Mouse (Mus musculus) urinary bladder, adult 2 months (tissue): ENCODE data around the gene Cbx7. TPM values are rescaled to one million over a fixed set of nuclear protein-coding genes. Genes with fewer than 3 reads are reported as not detected.
"Not testable (repeated sequence)": the region's sequence is repeated elsewhere in the genome, so short reads cannot be mapped to it uniquely, and the experiment has no call there.

ENCODE experiments used
- DNase-seq: peaks from one replicate; pipeline ENCODE4 v3.0.0; 2022; ENCODE audit warnings: low spot score
- polyA plus RNA-seq: library from polyadenylated mRNA; depleted of rRNA; stranded (reverse); fragments of >200 nt; gene quantifications from 2 replicates; pipeline ENCODE4 v1.2.3, GENCODE M21; 2012

Gene Cbx7
- polyA plus RNA-seq, 1 experiment: 57.3 TPM

DNA sequence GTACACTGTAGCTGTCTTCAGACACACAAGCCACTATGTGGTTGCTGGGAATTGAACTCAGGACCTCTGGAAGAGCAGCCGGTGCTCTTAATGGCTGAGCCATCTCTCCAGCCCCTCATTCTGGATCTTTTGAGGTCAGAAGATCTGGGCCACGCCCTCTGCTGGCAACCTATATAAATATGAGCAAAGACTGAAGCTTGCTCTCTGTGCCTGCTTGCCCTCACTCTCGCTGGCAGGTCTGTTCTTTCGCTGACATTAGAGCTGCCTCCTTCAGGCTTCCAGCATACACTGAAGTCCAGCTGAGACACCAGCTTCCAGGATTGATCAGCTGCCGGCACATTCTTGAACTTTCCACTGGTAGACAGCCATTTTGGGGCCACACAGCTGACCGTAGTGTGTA, 23.2 kb downstream of the Cbx7 start:
- no peak for DNase-seq

DNA sequence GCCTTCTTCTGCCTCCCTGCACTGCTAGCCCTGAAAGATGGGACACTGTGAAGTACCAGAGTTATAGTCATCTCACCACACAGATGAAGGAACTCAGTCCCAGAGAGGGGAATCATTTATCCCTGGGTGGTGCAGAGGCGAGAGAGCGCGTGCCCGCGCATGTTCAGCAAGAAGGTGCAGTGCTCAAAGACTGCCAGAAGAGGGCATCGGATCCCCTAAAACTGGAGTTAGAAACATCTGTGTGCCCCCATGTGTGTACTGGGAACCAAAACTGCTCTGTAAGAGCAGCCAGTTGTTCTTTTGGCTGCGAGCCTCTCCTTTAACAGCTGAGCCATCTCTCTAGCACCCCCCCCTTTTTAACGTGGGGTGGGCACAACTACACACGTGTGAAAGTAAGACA, 24.1 kb downstream of the Cbx7 start:
- no peak for DNase-seq

DNA sequence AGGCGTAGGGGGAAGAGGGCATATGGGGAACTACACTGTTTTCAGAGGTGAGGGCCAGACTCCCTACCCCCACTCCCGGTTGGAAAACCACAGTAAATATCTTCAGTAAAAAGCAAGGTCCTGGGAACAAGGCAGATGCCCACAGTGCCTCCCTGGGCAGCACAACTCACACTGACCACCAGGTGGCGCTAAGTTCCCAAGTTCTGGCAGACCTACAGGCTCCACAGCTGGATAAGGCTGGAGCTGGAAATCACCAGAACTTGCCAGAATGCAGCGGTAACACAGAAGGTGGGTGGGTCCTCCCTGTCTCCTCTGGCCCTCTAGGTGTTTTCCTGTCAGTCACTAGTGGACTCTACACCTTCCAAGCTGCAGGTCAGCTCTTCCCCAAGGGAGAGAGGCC, 24.9 kb downstream of the Cbx7 start:
- peak; percentile 73 for DNase-seq

DNA sequence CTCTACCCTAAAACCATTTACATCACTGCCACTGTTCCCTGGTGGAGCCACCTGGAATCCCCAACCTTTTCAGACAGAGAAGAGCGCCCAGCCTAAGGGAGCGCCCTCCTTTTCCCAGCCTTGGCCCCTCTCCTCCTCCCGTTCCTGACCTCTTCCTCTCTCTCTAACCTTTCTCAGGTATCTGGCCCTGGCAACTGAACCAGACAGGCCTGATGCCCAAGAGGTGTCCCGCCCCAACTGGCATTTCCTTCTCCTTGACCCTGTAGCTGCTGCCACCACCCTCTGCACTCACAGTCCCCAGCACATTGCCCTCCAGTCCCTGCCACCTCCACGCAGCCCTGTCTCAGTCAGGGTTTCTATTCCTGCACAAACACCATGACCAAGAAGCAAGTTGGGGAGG, 26.0 kb downstream of the Cbx7 start:
- no peak for DNase-seq

DNA sequence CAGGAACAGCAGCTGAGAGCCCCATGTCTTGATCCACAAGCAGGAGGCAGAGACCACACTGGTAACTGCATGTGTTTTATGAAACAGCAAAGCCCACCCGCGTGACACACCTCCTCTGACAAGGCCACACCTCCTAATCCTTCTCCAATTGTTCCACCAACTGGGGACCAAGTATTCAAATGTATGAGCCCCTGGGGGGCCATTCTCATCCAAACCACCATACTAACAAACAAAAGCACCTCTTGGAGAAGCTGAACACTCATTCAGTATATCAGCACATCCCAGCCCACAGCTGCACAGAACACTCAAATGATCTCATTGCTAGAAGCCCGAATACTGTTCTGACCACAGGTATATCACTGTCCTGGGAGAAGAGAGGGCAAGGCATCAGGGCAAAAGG, 27.3 kb downstream of the Cbx7 start:
- no peak for DNase-seq

DNA sequence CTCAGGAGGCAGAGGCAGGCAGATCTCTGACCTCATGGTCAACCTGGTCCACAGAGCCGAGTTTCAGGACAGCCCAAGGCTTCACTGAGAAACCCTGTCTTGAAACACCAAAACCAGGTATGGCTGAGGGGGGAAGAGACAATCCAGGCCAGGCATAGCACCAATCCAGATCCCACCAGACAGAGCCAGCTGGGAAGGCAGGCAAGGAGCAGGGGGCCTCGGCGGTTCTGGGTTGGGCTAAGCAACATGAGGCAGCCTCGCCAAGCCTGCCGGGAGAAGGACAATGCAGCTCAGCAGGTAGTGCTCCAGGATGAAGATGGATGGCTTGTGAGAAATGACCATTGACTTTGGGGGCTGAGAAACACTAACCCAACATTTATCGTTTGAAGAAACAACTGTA, 28.4 kb downstream of the Cbx7 start:
- DNase-seq: no peak

DNA sequence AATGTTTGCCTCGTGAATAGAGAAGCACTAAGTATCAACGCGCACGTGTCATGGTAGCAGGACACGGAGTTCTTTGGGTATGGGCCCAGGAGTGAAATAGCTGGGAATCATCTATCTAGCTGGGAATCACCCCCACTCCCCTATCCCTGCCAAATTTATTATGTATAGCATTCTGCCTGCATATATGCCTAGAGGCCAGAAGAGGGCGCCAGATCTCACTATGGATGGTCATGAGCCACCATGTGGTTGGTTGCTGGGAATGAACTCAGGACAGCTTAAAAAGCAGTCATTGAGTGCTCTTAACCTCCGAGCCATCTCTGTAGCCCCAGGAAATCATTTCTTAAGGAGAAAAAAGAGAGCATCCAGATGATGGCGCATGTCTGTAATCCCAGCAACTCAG, 30.0 kb downstream of the Cbx7 start:
- DNase-seq: no peak

DNA sequence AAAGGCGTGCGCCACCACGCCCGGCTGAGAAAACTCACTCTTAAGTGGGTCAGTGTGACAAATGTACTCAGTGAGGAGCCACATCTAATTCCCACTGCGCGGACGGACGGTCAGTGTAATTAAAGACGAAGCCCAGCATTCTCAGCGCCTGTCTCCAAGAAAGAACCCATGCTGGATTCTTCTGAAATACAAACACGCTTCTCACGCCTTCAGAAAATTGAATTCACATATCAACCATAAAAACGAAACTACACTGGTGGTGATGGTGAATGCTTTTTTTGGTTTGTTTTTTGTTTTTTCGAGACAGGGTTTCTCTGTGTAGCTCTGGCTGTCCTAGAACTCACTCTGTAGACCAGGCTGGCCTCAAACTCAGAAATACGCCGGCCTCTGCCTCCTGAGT, 31.0 kb downstream of the Cbx7 start:
- DNase-seq: no peak

DNA sequence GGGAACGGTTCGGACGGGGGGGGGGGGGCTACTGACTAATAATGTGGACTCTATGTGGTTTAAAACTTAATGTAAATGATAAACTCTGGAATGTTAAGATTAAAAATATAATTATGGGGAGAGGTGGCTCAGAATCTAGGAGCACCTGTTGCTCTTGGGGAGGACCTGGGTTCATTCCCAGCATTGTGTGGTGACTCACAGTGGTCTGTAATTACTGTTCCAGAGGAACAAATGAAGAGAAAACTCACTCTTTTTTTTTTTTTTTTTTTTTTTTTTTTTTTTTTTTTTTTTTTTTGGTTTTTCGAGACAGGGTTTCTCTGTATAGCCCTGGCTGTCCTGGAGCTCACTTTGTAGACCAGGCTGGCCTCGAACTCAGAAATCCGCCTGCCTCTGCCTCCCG, 31.4 kb downstream of the Cbx7 start:
- not testable (repeated sequence) for DNase-seq

DNA sequence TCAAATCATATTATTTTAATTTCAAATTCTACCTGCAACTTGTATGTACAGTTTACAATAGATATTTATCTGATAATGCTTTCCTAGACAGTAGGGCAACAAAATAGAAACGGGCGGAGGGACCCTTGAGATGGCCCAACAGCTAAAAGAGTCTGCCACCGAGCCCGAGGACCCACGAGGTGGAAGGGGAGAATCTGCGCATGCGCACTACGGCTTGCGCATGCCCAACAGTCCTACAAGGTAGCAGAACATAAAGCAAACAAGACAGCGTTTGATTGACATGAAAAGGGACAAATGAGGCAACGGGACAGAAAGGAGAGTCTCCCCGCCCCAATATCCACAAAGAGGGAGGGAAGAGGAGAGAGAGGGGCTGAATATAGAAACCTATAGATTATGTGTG, 31.9 kb downstream of the Cbx7 start:
- no peak for DNase-seq

DNA sequence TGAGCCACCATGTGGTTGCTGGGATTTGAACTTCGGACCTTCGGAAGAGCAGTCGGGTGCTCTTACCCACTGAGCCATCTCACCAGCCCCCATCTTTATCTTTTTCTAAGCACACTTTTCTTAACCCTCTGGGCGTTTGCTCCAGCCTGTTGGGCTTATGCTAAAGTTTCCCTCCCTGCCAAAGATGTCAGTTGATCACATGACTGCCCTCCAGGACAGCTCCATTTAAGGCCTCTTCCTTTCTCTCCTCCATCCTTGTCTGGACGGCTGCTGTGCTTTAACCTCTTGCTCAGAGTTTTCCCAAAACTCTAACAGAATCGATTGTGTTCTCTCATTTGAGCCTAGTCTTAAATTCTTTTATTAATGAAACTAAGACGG, 34.6 kb downstream of the Cbx7 start:
- DNase-seq: no peak

DNA sequence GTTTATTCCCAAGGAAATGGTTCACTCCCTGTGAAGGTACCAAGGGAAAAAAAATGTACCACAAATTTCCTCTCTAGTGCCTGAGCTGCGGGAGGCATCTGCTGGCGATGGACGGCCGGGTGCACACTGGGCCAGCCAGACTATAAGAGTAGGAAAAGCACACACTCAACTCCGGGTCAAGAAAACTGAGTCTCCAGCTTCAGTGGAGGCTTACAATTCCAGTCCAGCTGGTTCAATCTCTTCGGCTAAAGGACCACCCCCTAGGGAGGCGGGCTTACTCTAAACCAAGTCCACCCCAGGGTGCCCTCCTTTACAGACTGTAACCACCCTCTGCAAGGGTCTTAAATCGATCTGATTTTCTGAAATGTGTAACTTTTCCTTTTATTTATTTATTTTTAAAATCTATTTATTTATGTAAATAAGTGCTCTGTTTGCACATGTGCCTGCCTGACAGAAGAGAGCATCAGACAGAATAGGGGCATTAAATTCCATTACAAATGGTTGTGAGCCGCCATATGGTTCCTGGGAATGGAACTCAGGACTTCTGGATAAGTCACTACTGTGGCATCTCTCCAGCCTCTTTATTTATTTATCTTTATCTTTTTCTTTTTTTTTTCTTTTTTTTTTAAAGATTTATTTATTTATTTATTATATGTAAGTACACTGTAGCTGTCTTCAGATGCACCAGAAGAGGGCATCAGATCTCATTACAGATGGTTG, 35.1 kb downstream of the Cbx7 start:
- DNase-seq: no peak

DNA sequence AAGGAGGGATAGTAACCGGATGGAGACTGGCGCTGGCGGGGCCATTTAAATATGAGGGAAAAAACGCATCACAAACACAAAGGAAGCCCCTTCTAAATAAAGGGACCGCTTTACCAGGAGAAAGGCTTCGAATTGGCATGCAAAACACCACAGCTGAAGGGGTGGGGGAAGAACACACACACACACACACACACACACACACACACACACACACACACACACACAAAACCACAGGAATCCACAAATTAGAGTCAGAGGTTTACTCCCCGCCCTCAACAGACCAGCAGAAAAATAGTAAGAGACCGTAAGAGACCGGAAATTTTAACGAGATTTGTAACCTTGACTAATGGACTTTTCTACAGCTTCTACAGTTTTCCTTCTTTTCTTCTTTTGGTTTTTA, 36.1 kb downstream of the Cbx7 start:
- DNase-seq: no peak

DNA sequence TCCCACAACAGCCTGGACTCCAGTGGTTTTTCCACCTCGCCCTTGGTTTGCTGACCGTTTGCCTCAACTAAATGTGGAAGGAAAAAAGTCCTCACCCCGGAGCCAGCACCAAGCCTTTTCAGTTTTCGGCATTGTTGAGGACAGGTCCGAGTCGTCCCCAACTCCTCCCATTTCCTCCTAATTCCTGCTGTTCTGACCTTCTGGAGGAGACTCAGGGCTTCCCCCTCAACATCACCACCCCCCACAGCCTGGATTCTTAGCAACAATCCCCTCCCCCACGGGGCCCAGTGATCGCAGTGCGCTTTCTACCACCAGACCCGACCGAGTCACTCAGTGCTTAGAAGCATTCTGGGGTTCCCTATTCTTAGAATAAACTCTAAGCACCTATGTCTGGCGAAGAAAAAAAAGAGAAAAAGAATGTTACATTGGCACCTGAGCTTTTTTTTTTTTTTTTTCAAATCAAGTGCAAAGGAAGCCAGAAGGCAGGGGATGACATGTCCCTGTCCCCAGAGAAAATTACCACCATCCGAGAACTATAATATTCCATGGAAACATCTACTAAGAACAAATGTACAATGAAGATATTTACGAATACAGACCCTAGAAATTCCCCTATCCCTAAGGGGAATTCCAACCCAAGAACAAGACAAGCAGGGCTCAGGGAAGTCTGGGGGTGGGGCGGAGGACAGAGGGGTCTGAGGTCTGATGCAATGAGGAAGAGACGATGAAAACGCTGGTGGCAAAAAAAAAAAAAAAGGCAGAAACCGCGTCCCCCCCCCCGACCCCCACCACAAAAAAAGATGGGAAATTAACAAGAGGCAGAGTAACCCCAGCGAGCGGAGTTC, 37.0 kb downstream of the Cbx7 start:
- DNase-seq: no peak

DNA sequence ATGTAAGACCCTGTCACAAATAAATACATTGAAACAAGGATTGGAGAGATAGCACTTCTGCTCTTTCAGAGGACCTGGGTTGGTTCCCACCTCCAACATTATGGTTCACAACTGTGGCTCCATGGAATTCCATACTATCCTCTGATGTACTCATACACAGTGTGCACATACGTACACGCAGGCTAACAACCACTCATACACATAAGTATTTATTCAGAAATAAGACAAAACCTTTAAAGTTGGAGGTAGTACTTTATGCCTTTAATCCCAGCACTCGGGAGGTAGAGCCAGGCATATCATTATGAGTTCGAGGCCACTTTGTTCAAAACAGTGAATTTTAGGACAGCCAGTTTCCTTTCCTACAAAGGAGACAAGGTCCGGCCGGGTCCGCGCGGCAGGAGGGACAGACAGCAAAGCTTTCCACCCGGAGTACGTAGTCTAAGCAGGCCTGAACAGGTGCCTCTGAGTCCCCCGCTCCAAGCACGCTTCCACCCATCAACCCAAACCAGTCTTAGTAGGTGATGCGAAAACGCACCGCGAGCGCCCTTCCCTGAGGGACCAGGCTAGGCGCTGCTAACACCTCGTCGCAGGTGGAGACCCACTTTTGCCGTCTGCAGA, 37.8 kb downstream of the Cbx7 start:
- no peak for DNase-seq

DNA sequence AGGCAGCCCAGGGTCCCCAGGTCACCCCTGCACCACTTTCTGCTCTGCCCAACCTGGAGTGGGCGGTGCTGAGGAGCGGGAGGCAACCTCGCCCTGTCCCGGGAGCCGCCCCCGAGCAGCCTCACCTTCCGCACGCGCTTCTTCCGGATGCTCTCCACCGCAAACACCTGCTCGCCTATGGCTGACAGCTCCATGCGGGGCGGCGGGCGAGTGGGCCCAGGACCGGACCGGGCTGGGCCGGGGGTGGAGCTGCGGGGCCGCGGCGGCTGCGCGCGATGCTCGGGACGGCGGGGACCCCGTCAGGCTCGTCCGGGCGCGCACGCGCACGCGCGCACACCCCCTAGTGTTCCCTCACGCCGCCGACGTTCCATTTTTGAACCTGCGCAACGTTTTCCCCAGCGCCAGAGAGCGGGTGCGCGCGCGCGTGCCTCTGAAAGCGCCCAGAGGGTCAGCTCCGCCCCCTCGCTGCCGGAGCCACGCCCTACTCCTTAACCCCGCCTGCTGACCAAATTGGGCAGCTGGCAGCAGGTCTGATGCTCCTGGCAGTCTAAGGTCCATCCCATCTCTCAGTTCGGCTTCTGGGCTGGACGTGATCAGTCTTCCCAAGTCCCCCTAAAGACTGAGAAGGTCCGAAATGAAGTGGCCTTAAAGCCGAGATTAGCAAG, 38.5 kb downstream of the Cbx7 start:
- peak; percentile 84 for DNase-seq

DNA sequence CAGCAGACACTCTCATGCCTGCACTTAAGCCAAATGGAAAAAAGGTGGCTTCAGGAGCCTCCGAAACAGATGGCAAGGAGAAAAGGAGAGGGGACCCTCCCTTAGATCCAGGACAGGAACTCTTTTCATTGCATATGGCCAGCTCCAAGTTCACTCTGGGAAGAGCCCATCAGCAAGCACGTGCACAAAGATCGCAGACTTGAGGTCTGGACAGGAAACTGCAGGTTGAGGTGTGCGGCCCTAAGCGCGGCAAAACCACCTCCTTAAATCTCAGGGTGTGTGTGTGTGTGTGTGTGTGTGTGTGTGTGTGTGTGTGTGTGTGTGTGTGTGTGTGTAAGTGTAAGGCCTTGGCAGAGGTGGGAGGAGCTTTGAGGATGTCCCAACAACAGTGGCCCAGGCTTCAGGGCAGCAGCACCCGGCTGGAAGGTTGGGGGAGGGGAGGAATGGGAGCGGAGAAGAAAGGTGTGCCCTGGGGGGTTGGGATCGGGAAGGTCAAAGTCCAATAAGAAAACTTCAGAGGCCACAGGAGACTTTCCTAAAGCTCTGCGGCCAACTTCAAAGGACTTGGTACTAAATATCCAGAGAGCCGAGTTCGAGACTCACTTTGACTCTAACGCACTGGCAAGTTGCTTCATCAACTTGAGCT, 39.3 kb downstream of the Cbx7 start:
- no peak for DNase-seq

DNA sequence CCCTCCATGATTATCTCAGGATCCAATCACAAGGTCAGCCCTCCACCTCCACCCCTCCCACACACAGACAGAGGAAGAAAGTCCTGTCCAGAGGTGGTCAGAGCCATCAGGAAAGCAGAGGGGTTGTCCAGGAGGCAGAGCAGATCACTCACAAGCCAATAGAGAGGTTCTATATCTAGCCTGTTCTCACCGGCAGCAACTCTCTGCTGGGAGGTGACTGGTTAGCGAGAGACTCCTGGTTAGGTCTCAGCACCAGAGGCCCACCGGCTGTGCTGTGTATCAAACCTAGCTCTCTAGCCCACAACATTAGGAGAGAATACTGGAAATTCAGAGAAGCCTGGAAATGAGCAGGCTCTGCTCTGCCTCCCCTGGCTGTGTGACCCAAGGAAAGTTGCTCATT, 41.2 kb downstream of the Cbx7 start:
- no peak for DNase-seq

DNA sequence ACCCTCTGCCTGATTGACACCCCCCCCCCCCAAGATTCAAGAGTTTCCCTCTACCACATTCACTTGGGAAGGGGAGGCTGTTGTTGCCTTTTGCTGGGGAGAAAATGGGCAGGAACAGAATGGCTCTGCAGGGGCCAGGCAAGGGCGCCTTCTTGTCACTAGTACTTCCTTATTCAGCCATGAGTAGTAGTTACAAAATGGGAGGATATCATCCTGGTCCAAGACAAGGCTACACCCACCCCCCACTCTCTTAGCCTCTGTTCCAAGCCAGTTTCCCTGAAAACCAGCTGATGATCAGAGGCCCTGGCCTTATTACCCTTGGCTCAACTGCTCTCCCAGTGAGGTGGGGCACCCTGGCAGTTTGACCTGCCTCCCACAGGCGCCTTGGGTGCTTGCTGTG, 42.2 kb downstream of the Cbx7 start:
- no peak for DNase-seq

DNA sequence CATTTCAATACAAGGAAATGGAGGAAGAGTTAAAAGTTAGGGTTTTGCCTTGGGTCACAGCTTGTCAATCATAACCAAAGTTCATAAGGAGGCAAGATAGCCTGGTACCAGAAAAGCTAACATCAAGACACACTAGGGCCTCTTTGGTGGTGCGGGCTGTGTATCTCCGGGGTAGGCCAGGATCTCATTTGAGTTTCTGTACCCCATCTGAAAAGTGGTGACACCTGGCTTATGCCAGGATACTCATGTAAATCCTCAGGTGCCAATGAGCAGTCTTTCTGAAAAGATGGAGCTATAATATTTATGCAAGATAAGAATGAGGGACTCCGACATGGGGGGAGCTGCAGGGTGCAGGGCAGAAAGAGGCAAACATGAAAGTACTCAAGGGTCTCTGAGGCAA, 42.6 kb downstream of the Cbx7 start:
- DNase-seq: no peak

DNA sequence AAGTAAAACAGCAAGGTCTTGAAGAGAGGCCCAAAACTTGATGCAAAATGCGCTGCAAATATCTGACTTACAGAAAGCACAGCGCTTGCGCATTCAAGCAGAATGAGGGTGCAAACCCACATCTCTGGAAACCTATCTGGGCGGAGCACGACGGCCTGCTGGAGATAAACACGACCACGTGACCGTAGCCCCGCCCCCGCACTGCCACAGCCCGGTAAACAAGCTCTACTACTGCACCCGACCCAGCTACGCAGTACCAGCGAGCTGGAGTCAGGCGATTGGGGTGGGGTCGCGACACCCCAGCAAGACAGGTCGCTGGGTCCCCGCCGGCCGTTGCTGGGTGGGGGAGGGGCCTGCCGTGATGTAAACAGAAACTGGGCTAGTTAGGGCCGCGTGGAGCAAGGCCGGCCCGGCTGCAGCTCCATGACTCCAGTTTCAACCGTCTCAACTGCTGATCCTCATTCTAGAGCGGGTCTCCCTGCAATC, 43.2 kb downstream of the Cbx7 start:
- DNase-seq: peak; percentile 92

DNA sequence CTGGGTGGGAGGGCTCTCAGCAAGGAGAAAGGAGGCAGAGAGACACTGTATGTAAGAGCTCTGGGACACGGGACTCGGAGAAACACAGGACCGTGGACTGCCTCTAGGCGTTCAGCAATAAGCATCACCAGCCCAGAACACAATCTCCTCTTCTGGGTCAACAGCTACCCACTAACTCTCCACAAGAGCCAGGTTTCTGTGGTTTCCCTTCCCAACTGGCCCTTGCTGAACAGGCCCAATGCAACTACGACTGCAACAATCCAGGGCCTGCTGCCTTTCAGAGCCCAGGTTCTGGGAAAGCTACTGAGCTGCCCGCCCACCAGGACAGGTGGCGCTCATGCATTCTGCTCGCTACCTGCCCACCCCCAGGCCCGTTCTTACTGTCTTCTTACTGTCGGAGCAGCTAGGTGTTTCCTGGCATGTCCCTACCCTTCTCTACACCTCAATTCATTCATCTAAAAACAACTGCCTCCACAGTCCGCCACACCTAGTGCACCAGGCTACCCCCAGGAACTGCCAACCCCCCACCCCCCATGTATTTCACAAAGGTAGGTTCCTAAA, 44.0 kb downstream of the Cbx7 start:
- no peak for DNase-seq
